Mouse (Mus musculus) heart, adult 2 months (tissue): ENCODE measurements around the gene Tinf2.

Experiments used
- CTCF ChIP-seq: fragments of 200-600 bp; IDR thresholded peaks from 2 replicates; pipeline ENCODE4 v1.8.1; 2022; ENCODE audit warnings: antibody characterized with exemption, mild to moderate bottlenecking, moderate library complexity
- EP300 ChIP-seq: fragments of 200-500 bp; IDR thresholded peaks from 2 replicates; pipeline ENCODE4 v1.6.1; 2011; ENCODE audit warnings: low read depth, low read length, control low read depth; ENCODE audit not compliant: insufficient read depth

- no peak for TF ChIP-seq EP300
- no peak for TF ChIP-seq CTCF
Observed at GRCm38 (mm10) chr14:55706051-55706600, 24.5 kb upstream of the Tinf2 start.
